Mouse (Mus musculus) heart, adult 8-10 months (tissue): ENCODE measurements around the gene F13a1. TPM values are rescaled to one million over a fixed set of nuclear protein-coding genes. Genes with fewer than 3 reads are reported as not detected.

Experiments used
- DNase-seq: peaks from one replicate; pipeline ENCODE4 v3.0.0; 2022; ENCODE audit warnings: low spot score
- total RNA-seq, 4 experiments: library from RNA; stranded (reverse); gene quantifications; 2 replicates each; pipeline ENCODE4 v1.2.4; 2022

Gene F13a1
- total RNA-seq, 4 experiments from 2014 or later: 16.7 to 21.3 (median 19.7) TPM

DNA sequence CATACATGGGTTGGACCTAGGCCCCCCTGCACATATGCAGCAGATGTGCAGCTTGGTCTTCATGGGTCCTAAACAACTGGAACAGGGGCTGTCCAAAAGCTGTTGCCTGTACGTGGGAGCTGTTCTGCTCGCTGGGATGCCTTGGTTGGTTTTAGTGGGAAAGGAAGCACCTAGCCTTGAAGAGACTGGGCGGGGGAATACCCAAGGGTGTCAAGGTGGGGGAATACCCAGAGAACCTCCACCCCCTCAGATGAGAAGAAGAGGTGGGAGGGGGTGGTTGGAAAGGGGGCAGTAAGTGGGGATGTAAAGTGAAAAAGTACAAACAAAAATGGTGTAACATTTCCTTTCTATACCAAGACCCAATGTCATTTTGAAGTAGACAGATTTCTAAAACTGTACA is 95.1 kb downstream of the F13a1 start:
- DNase-seq: no peak

DNA sequence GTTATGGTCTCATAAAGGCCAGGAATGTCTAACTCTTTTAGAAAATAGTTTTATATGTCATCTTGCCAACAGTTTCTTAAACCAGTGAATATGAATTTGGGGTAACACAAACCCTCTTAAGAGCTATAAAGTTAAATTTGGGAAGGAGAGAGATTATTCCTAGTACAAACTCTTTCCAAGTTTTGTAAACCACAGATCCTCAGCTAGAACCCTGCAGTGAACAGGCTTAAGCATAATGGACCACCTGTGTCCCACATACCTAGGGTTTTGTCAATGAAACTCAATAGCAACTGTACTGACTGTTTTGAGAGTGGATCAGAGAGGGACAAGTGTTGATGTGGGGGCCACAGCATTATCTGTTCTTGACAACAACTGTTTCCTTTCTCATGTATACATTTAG is 96.4 kb downstream of the F13a1 start:
- DNase-seq: no peak

- DNase-seq: no peak
These were observed 108.2 kb downstream of the F13a1 start for GRCm38 (mm10) chr13:36941891-36942290.

- DNase-seq: no peak
These were observed 118.0 kb downstream of the F13a1 start for GRCm38 (mm10) chr13:36932066-36932465.

- no peak for DNase-seq
These were observed 130.3 kb downstream of the F13a1 start for GRCm38 (mm10) chr13:36919737-36920136.

- no peak for DNase-seq
These were observed 146.2 kb downstream of the F13a1 start for GRCm38 (mm10) chr13:36903885-36904284.

GRCm38 (mm10) chr13:36903447-36903846 is 146.6 kb downstream of the F13a1 start:
- no peak for DNase-seq

DNA sequence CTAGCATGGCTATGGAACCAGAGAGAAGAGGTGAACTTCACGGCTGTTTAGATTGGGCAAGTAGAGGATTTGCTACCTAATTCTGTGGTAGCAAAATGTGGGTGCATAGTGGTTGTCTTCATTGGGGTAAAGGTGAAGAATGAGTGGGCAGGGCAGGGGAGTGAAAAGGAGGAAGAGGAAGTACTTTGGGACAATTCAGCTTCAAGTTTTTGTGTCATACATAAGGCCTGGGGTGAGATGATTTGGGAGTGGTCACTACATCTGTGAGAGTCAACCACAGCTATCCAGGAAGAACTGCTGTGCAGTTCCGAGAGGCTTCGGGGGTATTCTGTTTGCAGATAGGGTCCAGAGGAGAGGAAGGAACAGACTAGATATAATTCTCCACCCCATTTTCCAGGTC is 148.4 kb downstream of the F13a1 start:
- DNase-seq: no peak

DNA sequence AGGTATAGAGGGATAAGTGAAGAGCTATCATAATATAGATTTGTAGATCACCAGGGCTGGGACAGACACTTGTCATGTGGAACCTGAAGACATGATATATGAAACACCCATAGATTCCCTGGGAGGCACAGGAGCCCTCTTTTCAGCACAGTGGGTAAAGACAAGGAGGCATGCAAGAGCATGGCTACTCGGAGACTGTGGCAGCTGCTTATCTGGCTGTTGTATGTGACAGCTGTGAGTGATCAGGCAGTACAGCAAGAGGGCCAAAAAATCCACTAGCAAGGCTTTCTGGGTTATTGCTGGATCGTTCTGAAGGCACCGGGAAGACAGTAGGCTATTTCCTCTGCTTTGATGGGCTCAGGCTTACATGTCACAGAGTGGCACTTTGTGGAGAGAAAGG is 149.0 kb downstream of the F13a1 start:
- no peak for DNase-seq

DNA sequence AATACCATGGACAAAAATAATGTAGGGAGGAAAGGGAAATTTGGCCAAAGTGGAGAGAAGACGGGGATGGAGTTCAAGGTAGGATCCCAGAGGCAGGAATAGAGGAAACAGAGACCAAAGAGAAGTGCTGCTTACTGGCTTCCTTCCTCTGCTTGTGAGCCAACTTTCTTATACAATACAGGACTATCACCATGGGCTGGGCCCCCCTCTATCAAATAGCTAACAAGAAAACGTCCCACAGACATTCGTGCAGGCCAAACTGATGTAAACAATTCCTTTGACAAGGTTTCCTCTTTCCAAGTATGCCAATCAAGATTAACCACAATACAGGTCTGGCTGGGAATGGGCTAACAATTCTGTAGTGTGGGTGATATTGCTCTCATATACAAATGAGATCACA is 154.0 kb downstream of the F13a1 start:
- no peak for DNase-seq

DNA sequence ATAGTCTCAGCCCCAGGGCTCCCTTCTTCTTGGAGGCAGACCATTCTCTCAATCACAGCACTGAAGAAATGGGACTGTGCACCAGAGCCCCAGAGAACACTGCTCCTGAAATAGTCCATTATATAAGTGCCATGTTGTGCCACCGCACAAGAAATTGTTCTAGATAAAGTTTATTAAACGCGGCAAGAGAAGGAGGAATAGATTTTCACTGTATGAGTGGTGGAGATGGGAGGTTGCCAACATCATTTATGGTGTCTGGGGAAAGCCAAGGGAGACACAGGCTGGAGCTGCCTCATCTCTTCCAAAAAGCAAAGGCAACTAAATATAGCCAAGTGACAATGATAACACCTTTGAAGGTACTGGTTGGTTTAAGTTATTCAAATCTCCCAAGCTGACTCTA is 156.3 kb downstream of the F13a1 start:
- no peak for DNase-seq

- no peak for DNase-seq
These were observed 157.8 kb downstream of the F13a1 start for GRCm38 (mm10) chr13:36892216-36892615.

- DNase-seq: no peak
These were observed 164.1 kb downstream of the F13a1 start for GRCm38 (mm10) chr13:36885973-36886372.

GRCm38 (mm10) chr13:36839111-36839510 is 210.9 kb downstream of the F13a1 start:
- DNase-seq: no peak
